Mouse (Mus musculus): ENCODE measurements around the gene Gm42420. TPM values are rescaled to one million over a fixed set of nuclear protein-coding genes. Genes with fewer than 3 reads are reported as not detected.

The Gm42420 gene
- polyA plus RNA-seq, 1 experiment from 2014 or later = not detected

DNA sequence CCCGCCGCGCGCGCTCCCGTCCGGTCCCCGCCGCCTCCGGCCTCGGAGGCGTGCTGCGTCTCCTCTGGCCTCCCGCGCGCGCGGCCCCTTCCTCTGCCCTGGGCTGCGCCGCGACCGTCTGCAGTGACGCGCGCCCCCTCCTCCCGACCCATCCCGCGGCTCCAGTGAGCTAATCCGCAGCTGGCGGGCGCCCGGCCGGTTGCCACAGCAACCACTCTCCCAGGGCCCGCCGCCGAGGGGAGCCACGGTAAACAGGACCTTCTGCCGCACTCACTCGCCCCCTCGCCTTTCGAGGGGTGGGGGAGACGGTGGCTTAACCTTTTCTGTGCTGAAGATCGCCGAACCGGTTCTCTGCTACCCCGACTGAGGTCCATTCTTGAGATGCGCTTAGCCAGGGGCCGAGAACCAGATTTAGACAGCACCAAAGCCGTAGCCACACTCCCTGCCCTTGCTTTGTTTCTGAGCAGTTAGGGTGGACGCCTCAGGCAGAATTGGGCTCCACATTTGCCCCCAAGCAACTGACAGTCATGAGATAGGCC lies 27.8 kb upstream of the Gm42420 start, which contains the start of gene Dennd2a:
TSS of gene Dennd2a (minus strand) at position 145 of the 539 bp plus-strand sequence.
- under 1% methylated on average over 30 of the region's 50 CpGs for WGBS
- peak within 1 kb of the TSS; percentile 88 for H3K4me3 ChIP-seq (ENCODE audit: low read depth, low read length)
- peak; percentile 96 for DNase-seq (ENCODE audit: low spot score)
- peak within 1 kb of the TSS; percentile 69 for H3K4me2 ChIP-seq (ENCODE audit: low read depth, low read length)
- H3K9me3 ChIP-seq (replicated peaks; ENCODE audit: control insufficient read depth, low read length) = no peaks in the 10 kb centered on the region
- peak within 1 kb of the TSS; percentile 92 for H3K27ac ChIP-seq (replicated peaks; ENCODE audit: low read depth, low read length)
- H3K27me3 ChIP-seq (ENCODE audit: control insufficient read depth, insufficient read depth, low read length) = no peaks in the 10 kb centered on the region
- peak within 1 kb of the TSS; percentile 96 for H3K9ac ChIP-seq (replicated peaks; ENCODE audit: low read length)
- peaks cover 3% of the 10 kb centered on the region for H3K4me1 ChIP-seq (ENCODE audit: control insufficient read depth, insufficient read depth, low read length)
- H3K36me3 ChIP-seq (replicated peaks; ENCODE audit: control insufficient read depth, insufficient read depth, low read depth, low read length) = no peaks in the 10 kb centered on the region
- ATAC-seq (replicated peaks; ENCODE audit: insufficient number of reproducible peaks, low FRiP score, low TSS enrichment, low read depth) = peak; percentile 95

DNA sequence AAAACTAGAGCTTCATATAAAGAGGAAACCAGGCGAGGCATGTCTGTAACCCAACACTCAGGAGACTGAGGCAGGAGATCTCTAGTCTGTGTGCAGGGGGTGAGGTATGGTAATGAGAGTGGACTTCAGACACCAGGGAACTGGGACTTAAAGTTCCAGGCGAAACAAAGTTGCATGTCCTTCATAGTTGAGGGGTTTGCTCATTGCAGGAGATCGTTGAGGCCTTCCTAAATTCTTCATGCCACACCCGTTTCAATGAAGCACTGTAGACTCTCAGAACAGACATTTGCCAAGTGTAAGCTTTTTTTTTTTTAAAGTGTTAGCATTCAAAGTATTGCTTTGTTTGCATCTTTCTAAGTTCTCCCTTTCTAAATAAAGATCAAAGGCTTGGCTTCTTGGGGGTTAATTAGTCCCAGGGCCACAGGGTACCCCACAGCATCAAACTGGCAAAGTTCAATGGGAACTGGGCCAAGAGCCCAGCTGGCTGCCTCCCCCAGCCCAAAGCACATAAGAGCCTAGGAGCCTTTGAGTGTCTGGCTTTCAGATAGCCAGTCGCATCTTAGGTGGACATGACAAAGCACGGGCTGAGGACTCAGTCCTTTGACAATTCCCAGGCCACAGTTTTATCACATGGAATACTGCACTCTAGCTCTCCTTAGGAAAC lies 26.1 kb upstream of the Gm42420 start:
- H3K27me3 ChIP-seq (ENCODE audit: control insufficient read depth, insufficient read depth, low read length) = no peaks in the 10 kb centered on the region
- WGBS = 62% methylated on average over 6 of the region's 6 CpGs
- H3K9ac ChIP-seq (replicated peaks; ENCODE audit: low read length) = no peak overlapping the region
- no peak overlapping the region for H3K4me3 ChIP-seq (ENCODE audit: low read depth, low read length)
- ATAC-seq (replicated peaks; ENCODE audit: insufficient number of reproducible peaks, low FRiP score, low TSS enrichment, low read depth) = no peak
- H3K4me2 ChIP-seq (ENCODE audit: low read depth, low read length) = no peak overlapping the region
- no peaks in the 10 kb centered on the region for H3K36me3 ChIP-seq (replicated peaks; ENCODE audit: control insufficient read depth, insufficient read depth, low read depth, low read length)
- H3K9me3 ChIP-seq (replicated peaks; ENCODE audit: control insufficient read depth, low read length) = no peaks in the 10 kb centered on the region
- no peak for DNase-seq (ENCODE audit: low spot score)
- H3K4me1 ChIP-seq (ENCODE audit: control insufficient read depth, insufficient read depth, low read length) = peaks cover 3% of the 10 kb centered on the region
- no peak overlapping the region for H3K27ac ChIP-seq (replicated peaks; ENCODE audit: low read depth, low read length)

DNA sequence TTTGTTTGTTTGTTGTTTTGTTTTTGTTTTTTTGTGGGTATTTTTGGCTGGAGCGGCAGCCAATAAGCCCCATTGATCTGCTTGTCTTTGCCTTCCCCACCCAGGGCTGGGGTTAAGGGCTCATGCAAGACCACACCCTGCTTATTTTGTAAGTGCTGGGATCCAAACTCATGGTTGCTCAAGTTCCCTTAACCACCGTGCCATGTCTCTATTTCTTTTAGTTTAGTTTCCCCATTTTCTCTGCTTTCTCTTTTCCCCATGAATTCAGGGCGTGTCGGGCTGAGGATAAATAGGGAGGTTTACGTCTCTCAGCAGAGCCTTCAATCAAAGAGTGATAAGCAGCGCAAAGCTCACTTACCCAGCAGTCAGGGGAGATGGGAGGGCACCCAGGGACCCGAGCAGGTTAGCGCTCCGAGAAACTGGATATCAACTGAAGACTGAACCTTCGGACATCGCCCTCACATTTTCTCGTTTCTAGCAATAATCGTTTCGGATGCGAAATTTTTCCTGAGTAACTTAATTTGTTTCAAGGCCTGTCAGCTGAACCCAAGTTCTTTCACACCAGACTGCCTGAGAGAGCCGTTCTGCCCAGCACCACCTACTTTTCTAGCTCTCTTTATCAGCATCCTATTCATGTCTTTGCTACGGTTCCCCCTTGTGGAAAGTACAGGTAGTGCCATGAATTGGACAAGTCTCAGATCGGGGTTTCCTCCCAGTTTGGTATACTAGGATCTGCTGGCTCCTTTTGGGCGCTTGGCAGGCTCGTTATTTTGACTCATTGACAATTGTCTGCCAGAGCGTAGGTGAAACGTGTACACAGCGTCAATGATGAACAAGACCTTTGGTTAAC lies 23.2 kb upstream of the Gm42420 start:
- peak overlapping the region; percentile 11 for H3K4me2 ChIP-seq (ENCODE audit: low read depth, low read length)
- 17% methylated on average over 23 of the region's 23 CpGs for WGBS
- ATAC-seq (replicated peaks; ENCODE audit: insufficient number of reproducible peaks, low FRiP score, low TSS enrichment, low read depth) (no peak; the same call in 1 of the 2 replicates), DNase-seq (ENCODE audit: low spot score) (peak; percentile 94)
- H3K36me3 ChIP-seq (replicated peaks; ENCODE audit: control insufficient read depth, insufficient read depth, low read depth, low read length) = no peaks in the 10 kb centered on the region
- H3K4me3 ChIP-seq (ENCODE audit: low read depth, low read length) = no peak overlapping the region
- H3K4me1 ChIP-seq (ENCODE audit: control insufficient read depth, insufficient read depth, low read length) = peaks cover 3% of the 10 kb centered on the region; the same call in 1 of the 2 replicates
- H3K9ac ChIP-seq (replicated peaks; ENCODE audit: low read length) = no peak overlapping the region
- H3K27me3 ChIP-seq (ENCODE audit: control insufficient read depth, insufficient read depth, low read length) = no peaks in the 10 kb centered on the region
- H3K9me3 ChIP-seq (replicated peaks; ENCODE audit: control insufficient read depth, low read length) = no peaks in the 10 kb centered on the region
- no peak overlapping the region for H3K27ac ChIP-seq (replicated peaks; ENCODE audit: low read depth, low read length)

DNA sequence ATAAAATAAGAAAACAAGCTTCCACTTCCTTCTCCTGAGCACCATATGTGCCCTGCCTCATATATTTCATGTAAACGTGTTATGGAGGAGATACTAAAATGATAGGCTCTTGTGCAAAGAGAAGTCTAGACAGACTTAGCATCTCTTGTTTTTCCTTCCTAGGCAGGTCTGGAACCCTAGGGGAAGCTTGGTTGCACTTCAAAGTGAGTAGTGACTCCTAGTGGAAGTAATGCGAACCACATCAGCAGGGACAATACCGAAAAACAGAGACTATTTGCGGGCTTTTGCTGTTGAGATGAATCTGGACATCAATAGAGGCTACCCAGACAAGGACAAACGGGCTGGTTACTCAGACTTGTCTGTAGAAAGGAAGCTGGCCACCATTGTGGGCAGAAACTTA lies 18.0 kb upstream of the Gm42420 start:
- no peaks in the 10 kb centered on the region for H3K9me3 ChIP-seq (replicated peaks; ENCODE audit: control insufficient read depth, low read length)
- H3K27me3 ChIP-seq (ENCODE audit: control insufficient read depth, insufficient read depth, low read length) = no peaks in the 10 kb centered on the region
- no peak overlapping the region for H3K4me2 ChIP-seq (ENCODE audit: low read depth, low read length)
- WGBS = 14% methylated on average over 5 of the region's 5 CpGs
- no peaks in the 10 kb centered on the region for H3K4me1 ChIP-seq (ENCODE audit: control insufficient read depth, insufficient read depth, low read length)
- DNase-seq (ENCODE audit: low spot score) (peak; percentile 78), ATAC-seq (replicated peaks; ENCODE audit: insufficient number of reproducible peaks, low FRiP score, low TSS enrichment, low read depth) (no peak)
- H3K36me3 ChIP-seq (replicated peaks; ENCODE audit: control insufficient read depth, insufficient read depth, low read depth, low read length) = no peaks in the 10 kb centered on the region
- H3K27ac ChIP-seq (replicated peaks; ENCODE audit: low read depth, low read length) = no peak overlapping the region
- no peak overlapping the region for H3K4me3 ChIP-seq (ENCODE audit: low read depth, low read length)
- no peak overlapping the region for H3K9ac ChIP-seq (replicated peaks; ENCODE audit: low read length)

DNA sequence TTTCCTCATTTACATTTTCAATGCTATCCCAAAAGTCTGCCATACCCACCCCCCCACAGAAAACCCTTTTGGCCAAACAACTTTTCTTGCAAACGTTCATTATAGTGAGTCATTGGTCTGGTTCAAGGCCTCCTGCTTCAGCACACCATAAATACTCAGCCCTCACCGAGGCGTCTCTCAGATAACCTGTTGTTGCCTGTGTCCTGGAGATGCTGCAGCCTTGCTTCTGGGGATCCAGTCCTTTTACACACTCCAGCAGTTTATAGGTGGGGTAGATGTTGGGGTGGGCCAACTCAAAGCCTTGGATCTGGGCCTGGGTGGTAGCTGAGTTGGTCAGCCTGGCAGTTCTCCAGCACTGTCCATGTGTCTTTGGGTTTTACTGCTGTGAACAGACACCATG lies 15.1 kb upstream of the Gm42420 start:
- no peaks in the 10 kb centered on the region for H3K9me3 ChIP-seq (replicated peaks; ENCODE audit: control insufficient read depth, low read length)
- ATAC-seq (replicated peaks; ENCODE audit: insufficient number of reproducible peaks, low FRiP score, low TSS enrichment, low read depth) (no peak), DNase-seq (ENCODE audit: low spot score) (no peak)
- H3K4me3 ChIP-seq (ENCODE audit: low read depth, low read length) = no peak overlapping the region
- peaks cover 3% of the 10 kb centered on the region; the same call in 1 of the 2 replicates for H3K4me1 ChIP-seq (ENCODE audit: control insufficient read depth, insufficient read depth, low read length)
- H3K27ac ChIP-seq (replicated peaks; ENCODE audit: low read depth, low read length) = no peak overlapping the region
- H3K9ac ChIP-seq (replicated peaks; ENCODE audit: low read length) = no peak overlapping the region
- no peaks in the 10 kb centered on the region for H3K27me3 ChIP-seq (ENCODE audit: control insufficient read depth, insufficient read depth, low read length)
- 80% methylated on average over 3 of the region's 3 CpGs for WGBS
- no peak overlapping the region for H3K4me2 ChIP-seq (ENCODE audit: low read depth, low read length)
- no peaks in the 10 kb centered on the region for H3K36me3 ChIP-seq (replicated peaks; ENCODE audit: control insufficient read depth, insufficient read depth, low read depth, low read length)

DNA sequence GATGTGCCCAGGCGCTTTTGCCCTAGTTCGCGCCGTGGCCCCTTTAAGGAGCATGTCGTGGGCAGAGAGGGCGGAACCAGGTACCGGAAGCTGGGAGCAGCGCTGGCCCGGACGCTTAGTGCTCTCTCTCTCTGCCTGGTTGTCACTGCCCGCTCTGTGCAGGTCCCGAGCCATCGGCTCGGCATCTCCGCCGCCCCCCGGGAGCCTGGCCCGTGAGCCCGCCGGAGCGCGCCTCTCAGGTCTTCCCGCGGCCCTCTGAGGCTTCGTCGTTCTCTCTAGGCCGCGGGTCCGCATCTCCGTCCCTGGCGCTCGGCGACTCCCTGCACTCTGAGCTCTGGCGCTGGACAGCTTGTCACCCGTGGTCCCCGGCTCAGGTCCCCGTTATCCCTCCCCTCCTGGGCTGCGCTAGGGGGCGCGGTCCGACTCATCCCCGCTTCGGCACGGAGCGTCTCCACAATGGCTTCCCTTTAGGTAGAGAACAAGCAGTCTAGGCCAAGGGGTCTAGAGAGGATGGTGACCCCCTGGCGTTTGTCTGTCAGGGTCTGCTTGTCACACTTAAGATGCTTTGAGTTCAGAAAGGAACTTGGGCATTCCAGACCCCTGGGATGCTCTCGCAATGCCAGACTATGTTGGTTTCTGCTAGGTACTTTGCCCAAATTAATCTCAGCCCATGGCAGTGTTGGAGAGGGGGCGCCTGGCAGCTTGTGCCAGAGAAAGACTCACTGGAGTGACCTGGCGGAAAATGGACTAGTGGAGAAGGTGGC lies 11.6 kb upstream of the Gm42420 start, which contains the start of gene Adck2:
TSS of gene Adck2 (plus strand) at position 83 of the 764 bp plus-strand sequence.
- H3K4me3 ChIP-seq (ENCODE audit: low read depth, low read length) = peak within 1 kb of the TSS; percentile 87
- under 1% methylated on average over 49 of the region's 49 CpGs for WGBS
- H3K27me3 ChIP-seq (ENCODE audit: control insufficient read depth, insufficient read depth, low read length) = no peaks in the 10 kb centered on the region
- H3K9ac ChIP-seq (replicated peaks; ENCODE audit: low read length) = peak within 1 kb of the TSS; percentile 85
- H3K27ac ChIP-seq (replicated peaks; ENCODE audit: low read depth, low read length) = peak within 1 kb of the TSS; percentile 83
- H3K36me3 ChIP-seq (replicated peaks; ENCODE audit: control insufficient read depth, insufficient read depth, low read depth, low read length) = no peaks in the 10 kb centered on the region; the same call in 1 of the 2 replicates
- DNase-seq (ENCODE audit: low spot score) (peak; percentile 89), ATAC-seq (replicated peaks; ENCODE audit: insufficient number of reproducible peaks, low FRiP score, low TSS enrichment, low read depth) (peak; percentile 92)
- no peaks in the 10 kb centered on the region for H3K9me3 ChIP-seq (replicated peaks; ENCODE audit: control insufficient read depth, low read length)
- H3K4me2 ChIP-seq (ENCODE audit: low read depth, low read length) = peak within 1 kb of the TSS; percentile 59
- H3K4me1 ChIP-seq (ENCODE audit: control insufficient read depth, insufficient read depth, low read length) = peaks cover 3% of the 10 kb centered on the region; the same call in 1 of the 2 replicates

DNA sequence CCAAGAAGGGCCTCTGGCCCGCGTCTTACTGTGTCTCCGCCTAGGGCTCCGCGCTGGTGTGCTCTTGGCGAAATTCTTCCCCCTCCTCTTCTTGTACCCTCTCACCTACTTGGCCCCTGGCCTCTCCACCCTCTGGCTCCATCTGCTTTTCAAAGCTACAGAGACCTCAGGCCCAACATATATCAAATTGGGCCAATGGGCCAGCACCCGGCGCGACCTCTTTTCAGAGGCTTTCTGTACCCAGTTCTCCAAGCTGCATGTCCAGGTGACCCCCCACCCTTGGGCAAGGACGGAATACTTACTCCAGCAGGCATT lies 11.0 kb upstream of the Gm42420 start:
- Histone ChIP-seq H3K4me1 (ENCODE audit: control insufficient read depth, insufficient read depth, low read length) (peaks cover 3% of the 10 kb centered on the region; the same call in 1 of the 2 replicates), H3K27ac (replicated peaks; ENCODE audit: low read depth, low read length) (no peak overlapping the region), H3K4me2 (ENCODE audit: low read depth, low read length) (peak overlapping the region; percentile 59), H3K27me3 (ENCODE audit: control insufficient read depth, insufficient read depth, low read length) (no peaks in the 10 kb centered on the region), H3K9me3 (replicated peaks; ENCODE audit: control insufficient read depth, low read length) (no peaks in the 10 kb centered on the region), H3K36me3 (replicated peaks; ENCODE audit: control insufficient read depth, insufficient read depth, low read depth, low read length) (no peaks in the 10 kb centered on the region; the same call in 1 of the 2 replicates), H3K9ac (replicated peaks; ENCODE audit: low read length) (peak overlapping the region; percentile 85), H3K4me3 (ENCODE audit: low read depth, low read length) (peak overlapping the region; percentile 87)
- ATAC-seq (replicated peaks; ENCODE audit: insufficient number of reproducible peaks, low FRiP score, low TSS enrichment, low read depth) (peak; percentile 41), DNase-seq (ENCODE audit: low spot score) (no peak)
- 28% methylated on average over 10 of the region's 10 CpGs for WGBS
